Mouse (Mus musculus) gastrocnemius, postnatal 36 days (tissue): ENCODE data around the gene Cdk14. TPM values are rescaled to one million over a fixed set of nuclear protein-coding genes. Genes with fewer than 3 reads are reported as not detected.

ENCODE experiments used
- DNase-seq, 2 experiments: peaks; one replicate each; pipeline ENCODE4 v3.0.0; 2022
- intact Hi-C: fragments of 180-260 bp; cut with DNase I; formaldehyde crosslinking; loops from one replicate; pipeline ENCODE4 v1.15.1; 2025
- total RNA-seq, 2 experiments: library from RNA; stranded (reverse); gene quantifications; 2 replicates each; pipeline ENCODE4 v1.2.3; 2021

Gene Cdk14
- total RNA-seq, 2 experiments from 2014 or later: 4.2 to 4.9 TPM

DNA sequence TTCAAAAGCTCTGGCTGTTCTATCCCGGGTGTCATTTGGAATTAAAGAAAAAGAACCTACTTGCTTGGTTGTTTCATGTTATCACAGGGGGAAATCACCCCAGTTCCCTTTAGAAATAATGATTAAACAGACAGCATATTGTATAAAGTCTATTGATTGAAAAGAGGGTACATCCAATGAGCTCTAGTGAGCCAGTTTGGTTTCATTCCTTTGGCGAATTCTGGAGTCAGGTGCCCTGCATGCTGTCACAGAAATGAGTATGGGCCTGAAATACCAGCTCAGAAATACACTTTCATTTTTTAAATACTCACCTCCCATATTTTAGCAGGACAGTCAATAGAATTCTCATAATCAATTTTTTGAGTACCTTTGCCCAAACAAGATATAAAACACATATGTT is 598.1 kb downstream of the Cdk14 start:
- intact Hi-C loops: no loop called here
- no peak for DNase-seq

DNA sequence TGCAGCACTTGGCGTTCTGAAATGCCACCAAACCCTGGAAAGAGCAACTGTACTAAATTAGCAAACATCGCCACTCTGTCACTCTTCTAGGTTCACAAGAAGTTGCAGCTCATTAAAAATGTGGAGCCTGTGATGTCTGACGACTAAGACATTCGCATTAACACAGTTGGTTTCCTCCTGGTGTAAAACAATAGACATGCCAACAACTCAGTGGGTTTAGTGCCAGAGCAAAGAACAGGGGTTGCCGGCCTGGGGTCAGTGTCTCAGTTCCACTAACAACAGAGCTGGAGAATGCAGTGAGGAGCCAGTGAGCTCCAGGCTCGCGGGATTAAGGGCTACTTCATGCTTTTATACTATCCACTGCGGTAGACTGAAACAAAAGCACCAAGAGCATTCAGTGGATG is 598.7 kb downstream of the Cdk14 start:
- no peak for DNase-seq

DNA sequence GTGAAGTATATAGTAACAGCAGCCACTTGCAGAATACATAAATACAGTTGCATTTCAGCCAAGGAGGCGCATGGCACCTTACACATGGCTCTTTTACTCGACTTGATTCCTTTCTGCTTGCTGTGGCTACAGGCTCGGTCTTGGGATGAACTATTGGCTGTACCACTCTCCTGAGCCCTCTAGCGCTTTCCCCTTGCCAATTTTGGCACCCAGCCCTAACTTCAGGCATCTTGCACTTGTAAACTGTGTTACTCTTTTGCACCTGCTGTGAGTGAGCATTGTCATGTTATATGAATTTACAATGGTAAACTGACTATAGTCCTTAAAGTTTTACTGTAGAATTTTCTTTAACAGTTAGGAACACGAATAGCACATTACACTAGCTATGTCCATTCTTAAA is 603.1 kb downstream of the Cdk14 start:
- no peak for DNase-seq
- intact Hi-C loops: no loop called here

More for the DNA sequence above, 598.7 kb downstream of the Cdk14 start:
- intact Hi-C loops: no loop called here

DNA sequence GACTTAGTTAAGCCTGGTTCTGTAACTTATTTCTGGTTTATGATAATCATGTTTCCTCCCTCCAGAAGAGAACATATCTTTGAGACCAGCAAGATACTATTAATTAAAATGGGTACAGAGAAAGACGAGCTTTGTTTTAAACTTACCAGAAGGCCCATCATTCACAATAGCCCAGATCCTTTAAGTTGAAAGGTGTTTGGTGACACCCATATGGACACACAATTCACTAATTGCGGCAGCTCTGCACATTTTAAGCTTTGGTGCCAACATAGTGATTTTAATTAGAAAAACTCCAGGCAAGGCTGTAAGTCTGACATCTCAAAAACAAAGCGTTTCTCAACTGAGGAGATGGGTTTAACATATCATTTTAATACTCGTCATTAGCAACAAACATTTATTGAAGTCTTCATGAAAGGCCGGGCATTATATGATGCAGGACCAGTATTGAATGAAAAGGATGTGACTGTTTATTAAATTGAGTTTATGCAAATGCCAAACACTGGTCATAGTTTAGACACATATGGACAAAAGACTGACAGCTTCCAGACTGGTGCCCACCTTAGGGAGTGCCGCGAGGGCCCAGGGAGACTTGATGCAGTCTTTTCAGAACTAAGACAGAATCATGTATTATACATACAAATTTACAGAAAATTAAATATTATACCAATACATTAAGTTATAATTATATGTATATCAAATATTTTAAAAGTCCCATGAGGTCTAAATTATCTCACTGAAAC is 605.5 kb downstream of the Cdk14 start:
- intact Hi-C loops: no loop called here
- DNase-seq: no peak

DNA sequence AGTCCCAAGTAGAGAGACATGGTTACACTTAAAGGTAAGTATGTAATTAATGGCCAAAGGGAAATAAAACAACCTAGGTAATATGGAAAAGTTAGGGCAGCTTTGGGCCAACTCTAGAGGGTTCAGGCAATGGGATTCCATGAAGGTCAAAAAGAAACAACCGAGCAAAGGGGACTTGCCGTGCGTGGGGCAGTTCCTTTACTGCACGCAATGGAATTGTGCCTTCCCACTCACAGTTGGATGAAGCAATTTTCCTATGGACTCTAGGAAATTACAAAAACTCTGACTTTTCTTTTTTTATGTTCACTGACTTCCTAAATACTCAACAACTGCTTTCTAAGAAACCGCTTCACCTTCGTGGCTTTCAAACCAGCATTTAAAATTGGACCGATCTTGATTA is 606.8 kb downstream of the Cdk14 start:
- intact Hi-C loops: no loop called here
- no peak for DNase-seq

DNA sequence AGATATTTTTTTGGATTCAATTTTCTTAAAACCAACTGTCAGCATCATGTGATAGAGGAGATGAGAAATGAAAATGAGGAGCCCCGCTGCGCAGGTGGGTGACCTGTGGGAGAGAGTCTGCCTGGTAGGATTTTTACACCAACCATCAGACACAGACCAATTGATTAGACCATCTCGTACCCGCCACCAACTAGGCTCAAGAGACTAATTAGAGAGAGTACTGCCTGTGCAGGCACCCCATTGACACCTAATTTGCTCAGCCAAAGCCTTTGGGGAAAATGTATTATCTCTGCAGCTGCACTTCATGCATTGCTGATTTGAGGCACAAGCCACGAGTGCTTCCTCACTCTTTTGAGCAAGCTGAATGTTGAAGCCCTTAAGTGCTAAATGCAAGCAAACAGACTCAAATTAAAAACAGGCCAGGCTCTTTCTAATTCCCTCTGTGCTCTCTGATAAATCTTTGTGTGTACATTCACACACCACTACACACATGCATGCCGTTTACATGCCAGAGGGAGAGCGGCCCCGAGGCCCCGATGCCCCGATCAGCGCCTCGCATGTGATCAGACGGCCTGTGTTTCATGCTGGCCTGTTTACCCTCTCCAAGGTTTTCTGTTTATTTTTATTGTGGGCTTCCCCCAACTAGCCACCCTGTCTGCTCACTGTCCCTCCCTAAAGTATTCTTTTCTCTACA is 607.9 kb downstream of the Cdk14 start:
- intact Hi-C loops: no loop called here
- DNase-seq: no peak

DNA sequence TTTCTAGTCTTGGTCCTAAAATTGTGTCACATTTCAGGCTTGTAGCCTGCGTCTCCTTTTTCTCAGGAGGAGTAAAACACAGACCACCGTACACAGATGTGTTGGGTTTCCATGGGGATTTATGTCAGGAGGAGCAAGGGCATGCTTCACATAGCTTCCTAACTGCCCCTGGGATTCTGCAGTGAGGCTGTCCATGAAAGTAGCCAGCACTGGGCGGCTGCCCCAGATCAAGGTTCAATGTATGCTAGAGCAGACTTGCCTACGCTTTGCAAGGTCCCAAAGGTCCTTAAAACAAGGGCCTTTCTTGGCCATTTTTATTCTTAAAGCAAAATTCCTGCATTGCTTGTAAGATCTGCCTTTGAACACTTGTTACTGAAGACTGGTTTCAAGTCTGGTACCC is 614.9 kb downstream of the Cdk14 start:
- intact Hi-C loops: no loop called here
- no peak for DNase-seq

DNA sequence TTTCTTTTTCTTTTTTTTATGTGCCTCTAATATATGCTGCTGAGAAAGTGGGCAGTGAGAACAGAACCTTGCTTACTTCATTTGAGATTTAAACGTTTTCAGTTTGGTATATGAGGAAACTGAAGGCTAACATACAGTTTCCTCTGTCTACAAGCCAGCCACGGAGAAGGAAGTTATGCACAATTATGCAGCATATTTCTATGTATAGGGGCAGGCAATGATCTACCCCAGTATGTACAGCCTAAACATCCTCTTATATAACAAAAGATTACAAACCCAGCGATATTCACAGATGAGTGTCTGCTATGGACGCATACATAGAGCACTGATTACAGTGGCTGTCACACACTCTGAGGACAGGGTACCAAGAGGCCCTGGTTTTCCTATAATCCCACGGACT is 616.4 kb downstream of the Cdk14 start:
- intact Hi-C loops: no loop called here
- no peak for DNase-seq

DNA sequence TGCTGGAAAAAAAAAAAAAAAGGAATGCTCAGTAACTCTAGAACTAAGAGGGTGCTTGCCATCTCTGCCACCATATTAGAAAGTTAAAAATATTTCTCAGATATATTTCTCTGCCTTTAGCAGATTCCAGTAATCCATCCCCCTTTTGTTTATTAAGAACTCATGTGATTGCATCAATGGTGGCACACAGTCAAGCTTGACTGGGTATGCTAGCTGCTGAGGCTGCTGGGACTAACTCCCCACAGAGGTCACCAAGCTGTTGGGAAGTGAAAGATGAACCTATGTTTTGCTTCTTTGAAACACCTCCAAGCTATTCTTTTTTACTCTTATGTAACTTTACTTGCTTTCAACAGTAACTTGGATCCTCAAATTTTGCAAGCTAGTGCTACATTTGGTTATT is 618.1 kb downstream of the Cdk14 start:
- intact Hi-C loops: no loop called here
- DNase-seq: no peak

DNA sequence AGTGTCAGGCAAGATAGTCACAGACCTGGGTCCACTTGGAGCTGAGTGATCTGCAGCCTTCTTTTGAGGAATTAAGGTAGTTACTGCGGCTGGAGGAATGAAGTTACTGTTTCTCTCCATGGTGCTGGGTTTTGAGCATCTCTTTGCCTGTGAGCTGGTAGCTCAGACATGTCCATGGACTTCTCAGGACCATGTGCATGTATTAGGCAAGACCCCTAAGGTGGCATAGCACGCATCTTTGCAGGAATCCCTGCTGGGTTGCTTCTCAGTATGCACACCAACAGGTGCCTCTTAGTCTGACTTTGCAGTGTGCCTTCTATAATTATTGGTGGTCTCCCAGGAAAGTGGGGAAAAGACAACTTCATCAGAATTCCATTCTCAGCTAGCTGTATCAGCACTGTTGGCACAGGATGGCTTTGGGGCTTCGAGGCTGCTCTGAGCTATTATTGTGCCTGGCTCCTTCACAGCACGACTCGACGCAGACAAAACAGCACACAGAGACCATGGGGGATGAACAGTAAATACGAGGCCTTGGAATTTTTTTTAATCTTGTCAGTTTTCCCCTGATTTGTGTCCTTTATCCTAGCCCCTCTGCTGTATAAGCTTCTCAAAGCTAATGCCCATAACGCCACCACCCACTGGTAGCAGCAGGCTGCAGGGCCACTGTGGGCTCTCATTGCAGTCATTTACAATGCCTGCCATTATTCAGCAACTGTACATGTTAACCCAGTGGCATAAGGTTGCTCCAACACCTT is 618.8 kb downstream of the Cdk14 start:
- intact Hi-C loops: no loop called here
- DNase-seq: no peak

DNA sequence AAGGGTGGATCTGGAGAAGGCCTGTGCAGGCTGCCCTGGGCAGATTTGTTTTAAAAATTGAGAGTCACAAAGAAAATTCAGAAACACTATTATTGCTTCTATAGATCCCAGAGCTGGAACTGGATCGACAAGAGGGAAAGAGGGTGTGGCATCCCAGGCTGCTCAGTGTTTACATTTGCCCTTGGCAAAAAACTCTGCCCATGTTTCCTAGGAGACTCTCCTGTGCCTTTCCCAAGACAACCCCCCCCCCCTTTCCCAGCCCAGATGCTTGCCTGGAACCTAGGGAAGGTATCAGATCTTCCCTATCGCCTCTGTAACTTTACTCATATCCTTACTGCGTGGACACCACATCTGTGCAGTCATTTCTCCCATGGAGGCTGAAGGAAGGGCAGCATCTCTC is 628.9 kb downstream of the Cdk14 start:
- DNase-seq: no peak
- intact Hi-C loops: no loop called here

DNA sequence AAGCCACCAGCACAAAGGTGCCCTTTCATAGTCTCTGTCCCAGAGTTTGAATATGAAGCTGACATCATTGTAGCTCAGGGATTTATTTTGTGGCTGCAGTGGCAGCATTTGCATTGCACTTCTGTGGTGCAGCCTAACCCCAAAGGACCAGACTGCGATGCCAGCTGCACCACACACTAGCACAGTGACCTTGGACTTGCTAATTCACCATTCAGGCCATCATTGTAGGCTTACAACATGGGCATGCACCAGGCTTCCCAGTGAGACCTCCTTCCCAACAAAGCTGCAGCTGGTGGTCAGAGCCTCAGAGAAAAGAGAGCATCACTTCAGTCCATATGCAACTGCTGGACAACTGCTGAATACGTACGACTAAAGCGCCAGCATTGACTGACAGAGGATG is 629.8 kb downstream of the Cdk14 start:
- intact Hi-C loops: no loop called here
- DNase-seq: no peak

DNA sequence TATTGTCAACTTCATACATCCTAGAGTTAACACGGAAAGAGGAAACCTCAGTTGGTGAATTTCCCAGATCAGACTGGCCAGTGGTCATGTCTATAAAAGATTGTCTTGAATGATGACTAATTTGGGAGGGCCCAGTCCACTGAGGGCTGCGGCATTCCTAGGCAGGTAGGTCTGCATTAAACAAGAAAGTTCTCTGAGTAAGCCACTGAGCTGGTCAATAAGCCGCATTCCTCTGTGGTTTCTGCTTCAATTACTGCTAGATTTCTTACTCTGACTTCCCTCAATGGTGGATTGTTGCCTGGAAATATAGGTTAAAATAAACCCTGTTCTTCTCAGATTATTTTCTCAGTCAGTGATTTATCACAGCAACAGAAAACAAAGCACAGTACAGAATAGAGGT is 631.6 kb downstream of the Cdk14 start:
- DNase-seq: no peak
- intact Hi-C loops: no loop called here

DNA sequence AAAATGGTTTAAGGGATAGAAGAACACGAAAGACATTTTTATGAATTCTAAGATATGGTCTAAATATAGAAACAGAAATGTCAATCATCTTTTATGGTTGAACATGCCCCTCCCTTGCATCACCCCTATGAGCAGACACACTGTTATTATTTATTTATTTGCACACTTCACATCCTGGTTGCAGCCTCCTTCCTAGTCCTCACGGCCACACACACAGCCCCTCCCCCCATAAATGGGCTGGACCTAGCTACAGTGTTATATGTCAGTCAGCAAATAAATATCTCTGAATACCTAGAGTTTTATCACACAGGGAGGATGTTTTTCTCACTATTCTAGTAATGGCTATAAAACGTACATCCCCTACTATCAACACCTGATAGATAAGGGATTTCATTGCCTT is 633.3 kb downstream of the Cdk14 start:
- no peak for DNase-seq
- intact Hi-C loops: no loop called here

DNA sequence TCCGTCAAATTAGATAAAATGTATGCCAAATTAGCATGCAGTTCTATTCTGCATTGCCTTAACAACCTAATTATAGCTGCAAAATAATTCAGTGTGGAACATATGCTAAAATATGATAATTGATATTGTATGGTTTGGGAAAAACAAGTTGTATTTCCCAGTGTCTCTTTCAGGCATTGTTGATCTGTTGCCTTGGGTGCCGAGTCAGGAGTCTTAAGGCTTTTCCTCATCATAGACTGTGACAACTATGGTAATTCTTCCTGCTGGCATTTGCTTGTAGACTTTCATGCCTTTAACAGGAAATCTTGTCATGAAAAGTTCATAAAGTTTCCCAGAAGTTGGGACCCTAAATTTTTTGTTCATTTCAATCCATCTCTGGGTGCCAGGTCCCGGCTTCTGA is 641.8 kb downstream of the Cdk14 start:
- intact Hi-C loops: no loop called here
- DNase-seq: no peak

DNA sequence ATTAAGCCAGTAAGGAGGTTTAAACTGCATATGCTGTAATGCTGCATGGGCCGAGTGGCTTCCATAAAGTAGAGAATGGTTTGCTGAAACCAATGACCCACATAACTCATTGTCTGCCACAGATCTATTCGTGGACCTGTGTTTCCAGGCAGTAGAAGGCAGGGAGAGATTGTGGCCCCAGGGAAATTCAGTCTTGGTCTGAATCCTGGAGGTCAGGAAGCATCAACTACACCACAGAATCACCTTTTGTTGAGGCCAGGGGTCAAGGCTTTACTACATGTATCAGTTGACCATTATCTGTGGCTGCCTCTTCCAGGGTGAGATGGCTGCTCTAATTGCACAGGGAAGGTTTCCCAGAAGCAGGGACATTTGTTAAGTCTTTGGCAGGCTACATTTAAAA is 643.6 kb downstream of the Cdk14 start:
- no peak for DNase-seq
- intact Hi-C loops: no loop called here

DNA sequence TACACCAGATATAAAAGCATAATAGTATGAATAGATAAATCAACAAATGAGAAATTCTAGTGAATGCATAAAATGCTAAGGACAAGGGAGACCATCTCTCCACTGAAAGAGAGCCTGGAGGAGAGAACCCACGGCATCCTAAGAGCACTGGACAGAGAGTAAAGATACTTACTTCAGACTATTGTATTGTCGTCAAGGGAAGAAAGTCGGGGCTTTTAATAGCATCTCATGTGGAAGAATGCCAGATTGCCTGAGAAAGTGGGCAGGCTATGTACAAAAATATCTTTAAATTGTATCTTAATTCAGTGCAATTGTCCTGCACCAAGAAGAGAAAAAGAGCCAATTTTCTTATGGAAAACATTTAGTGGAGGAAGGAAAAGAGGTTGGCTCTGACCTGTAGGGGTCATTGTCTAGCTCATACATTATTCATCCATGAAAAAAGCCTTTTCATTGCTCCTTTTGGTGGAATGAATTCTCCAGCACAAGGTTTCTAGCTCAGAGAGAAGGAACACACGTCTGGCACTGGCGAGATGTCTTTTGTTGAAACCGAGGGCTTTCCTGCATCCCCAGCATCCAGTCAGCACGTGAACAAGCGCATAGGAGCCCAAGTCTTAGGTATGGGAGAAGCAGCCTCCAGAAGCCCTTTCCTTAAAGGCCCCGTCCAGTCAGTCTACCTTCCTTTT is 646.9 kb downstream of the Cdk14 start:
- no peak for DNase-seq
- intact Hi-C loops: no loop called here

DNA sequence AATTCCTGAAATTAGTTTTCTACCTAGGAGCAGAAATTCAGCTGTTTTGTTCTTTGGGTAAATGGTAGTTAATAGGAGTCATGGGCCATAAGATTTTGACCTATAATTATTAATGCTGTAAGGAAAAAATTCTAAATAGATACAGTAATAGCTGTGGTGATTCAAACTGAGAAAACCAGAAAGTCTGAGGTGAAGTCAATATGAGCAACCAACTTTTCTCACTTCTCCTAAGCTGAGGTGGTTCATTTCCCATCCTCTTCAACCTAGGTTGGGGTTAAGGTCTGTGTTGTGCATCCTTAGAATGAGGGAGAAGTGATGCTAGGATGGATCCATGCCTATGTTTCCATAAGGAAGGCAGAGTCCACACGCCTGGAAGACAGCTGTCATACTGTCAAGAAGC is 649.5 kb downstream of the Cdk14 start:
- intact Hi-C loops: no loop called here
- no peak for DNase-seq

DNA sequence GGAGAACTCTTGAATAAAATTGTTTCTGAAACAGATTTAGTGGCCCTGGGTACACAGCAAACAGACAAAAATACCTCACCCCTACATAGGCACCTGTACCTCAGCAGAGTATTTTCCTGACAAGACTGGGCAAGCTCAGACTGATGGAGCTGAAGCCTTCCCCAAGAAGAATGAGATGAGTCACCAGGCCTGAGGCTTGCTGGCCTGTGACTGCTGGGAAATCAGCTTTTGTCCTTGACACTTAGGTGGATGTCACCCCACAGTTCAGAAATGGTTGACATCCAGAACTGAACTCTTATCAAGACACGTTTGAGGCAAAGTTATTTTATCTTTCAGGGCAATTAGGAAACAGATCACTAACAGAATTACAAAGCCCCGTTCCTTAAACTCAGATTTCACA is 652.2 kb downstream of the Cdk14 start:
- intact Hi-C loops: no loop called here
- no peak for DNase-seq

DNA sequence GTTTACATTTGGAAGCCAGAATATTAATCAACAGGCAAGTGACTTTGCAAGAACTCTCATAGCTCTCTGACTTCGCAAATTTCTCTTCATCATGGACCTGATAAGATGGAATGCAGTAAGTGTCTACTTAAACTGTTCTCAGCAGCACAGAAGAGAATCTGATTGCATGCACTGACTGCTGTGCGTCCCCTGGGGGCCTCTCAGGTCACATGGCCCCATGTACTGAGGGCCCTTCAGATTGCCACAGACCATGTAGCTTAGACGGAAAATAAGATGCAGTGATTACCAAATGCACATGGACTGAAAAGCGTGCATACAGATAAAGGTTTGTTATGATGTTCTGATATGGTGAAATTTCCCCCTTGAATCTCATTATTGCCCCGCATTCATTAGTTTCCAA is 653.4 kb downstream of the Cdk14 start:
- no peak for DNase-seq

DNA sequence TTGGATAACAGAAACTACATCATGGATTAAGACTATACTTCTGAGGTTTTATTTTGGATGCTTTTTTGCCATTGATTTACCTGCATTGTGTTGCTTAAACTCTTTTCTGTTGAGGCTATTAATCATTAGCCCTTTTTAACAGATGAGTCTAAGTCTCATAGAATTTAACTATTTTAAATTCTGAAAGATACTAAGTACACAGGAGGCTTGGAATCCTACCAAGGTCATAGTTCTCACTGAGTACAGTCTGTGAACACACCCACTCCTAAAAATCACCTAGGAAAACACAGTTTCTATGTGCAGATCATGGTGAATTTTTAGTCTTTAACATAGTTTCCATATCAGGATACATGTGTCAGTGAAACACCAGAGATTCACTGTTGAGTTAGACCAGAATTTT is 658.2 kb downstream of the Cdk14 start:
- DNase-seq: no peak
- intact Hi-C loops: no loop called here

More for the DNA sequence above, 653.4 kb downstream of the Cdk14 start:
- intact Hi-C loops: no loop called here
